Mouse (Mus musculus) adipocyte (in vitro differentiated cells): Measurements from ENCODE around the gene Pmvk.

Experiments
- DNase-seq: peaks from one replicate; pipeline ENCODE4 v3.0.0-alpha.2; 2016; ENCODE audit warnings: low spot score

Gene Pmvk

GRCm38 (mm10) chr3:89481488-89481887 lies 27.1 kb downstream of the Pmvk start:
- DNase-seq, result no peak

GRCm38 (mm10) chr3:89482249-89482648 lies 27.9 kb downstream of the Pmvk start:
- DNase-seq, result peak; percentile 55

- DNase-seq, result peak; percentile 75
Measured at GRCm38 (mm10) chr3:89484766-89485524, 30.6 kb downstream of the Pmvk start.

- peak; percentile 23 for DNase-seq
Measured at GRCm38 (mm10) chr3:89486111-89486510, 31.8 kb downstream of the Pmvk start.

- DNase-seq, result no peak
Measured at GRCm38 (mm10) chr3:89486916-89487702, 32.8 kb downstream of the Pmvk start.

GRCm38 (mm10) chr3:89490790-89491189 lies 36.4 kb downstream of the Pmvk start:
- DNase-seq, result no peak

GRCm38 (mm10) chr3:89491559-89491958 lies 37.2 kb downstream of the Pmvk start:
- DNase-seq, result no peak

- DNase-seq, result no peak
Measured at GRCm38 (mm10) chr3:89492701-89493151, 38.4 kb downstream of the Pmvk start.

GRCm38 (mm10) chr3:89494630-89495029 lies 40.3 kb downstream of the Pmvk start:
- DNase-seq, result no peak

GRCm38 (mm10) chr3:89496366-89496765 lies 42.0 kb downstream of the Pmvk start:
- DNase-seq, result no peak

GRCm38 (mm10) chr3:89499696-89500095 lies 45.4 kb downstream of the Pmvk start:
- DNase-seq, result no peak

GRCm38 (mm10) chr3:89501486-89501885 lies 47.1 kb downstream of the Pmvk start:
- DNase-seq, result no peak

- no peak for DNase-seq
Measured at GRCm38 (mm10) chr3:89502551-89502950, 48.2 kb downstream of the Pmvk start.

GRCm38 (mm10) chr3:89508041-89508440 lies 53.7 kb downstream of the Pmvk start:
- no peak for DNase-seq

GRCm38 (mm10) chr3:89510979-89511378 lies 56.6 kb downstream of the Pmvk start:
- DNase-seq, result no peak

GRCm38 (mm10) chr3:89511400-89511799 lies 57.1 kb downstream of the Pmvk start:
- DNase-seq, result no peak

GRCm38 (mm10) chr3:89512225-89512624 lies 57.9 kb downstream of the Pmvk start:
- DNase-seq, result no peak

GRCm38 (mm10) chr3:89515444-89515843 lies 61.1 kb downstream of the Pmvk start:
- no peak for DNase-seq

- no peak for DNase-seq
Measured at GRCm38 (mm10) chr3:89516321-89516720, 62.0 kb downstream of the Pmvk start.
